Mouse (Mus musculus) G1E (cell line): ENCODE data around the gene CT030661.1. TPM values are rescaled to one million over a fixed set of nuclear protein-coding genes. Genes with fewer than 3 reads are reported as not detected.
"Not testable (repeated sequence)": the region's sequence is repeated elsewhere in the genome, so short reads cannot be mapped to it uniquely, and the experiment has no call there.

Source experiments
- ATAC-seq: 2 replicates; pipeline ENCODE4 v1.8.0; 2016; ENCODE audit warnings: mild to moderate bottlenecking; ENCODE audit not compliant: insufficient number of reproducible peaks, poor library complexity, low FRiP score, severe bottlenecking; ENCODE audit errors: extremely low read depth
- DNase-seq: peaks from one replicate; pipeline ENCODE4 v3.0.0; 2012; ENCODE audit warnings: low spot score
- H3K27me3 ChIP-seq: 2 replicates; pipeline ENCODE4 v1.6.1; 2012; ENCODE audit warnings: mild to moderate bottlenecking, low read length, inconsistent platforms; ENCODE audit not compliant: insufficient read depth
- H3K36me3 ChIP-seq: replicated peaks from 2 replicates; pipeline ENCODE3; 2012; ENCODE audit warnings: mild to moderate bottlenecking, inconsistent platforms
- H3K4me1 ChIP-seq: 2 replicates; pipeline ENCODE4 v1.6.1; 2012; ENCODE audit warnings: low read depth, low read length, inconsistent platforms, mixed read lengths; ENCODE audit not compliant: insufficient read depth
- H3K4me3 ChIP-seq: 2 replicates; pipeline ENCODE4 v1.5.1; 2012; ENCODE audit warnings: low read depth, mild to moderate bottlenecking, inconsistent platforms, low read length, moderate library complexity, mixed read lengths
- H3K9me3 ChIP-seq: replicated peaks from 2 replicates; pipeline ENCODE4 v1.6.1; 2012; ENCODE audit warnings: inconsistent platforms
- CTCF ChIP-seq: IDR thresholded peaks from 2 replicates; pipeline ENCODE4 v1.5.1; 2012; ENCODE audit warnings: low read depth, low read length, inconsistent platforms, mixed read lengths
- GATA1 ChIP-seq: IDR thresholded peaks from 2 replicates; pipeline ENCODE4 v1.6.1; 2012; ENCODE audit warnings: borderline replicate concordance, low read length, inconsistent platforms, mixed read lengths
- GATA2 ChIP-seq: IDR thresholded peaks from 2 replicates; pipeline ENCODE4 v1.6.1; 2012; ENCODE audit warnings: low read depth, low read length, inconsistent platforms, borderline replicate concordance
- POLR2AphosphoS5 ChIP-seq: IDR thresholded peaks from 2 replicates; pipeline ENCODE4 v1.6.1; 2012; ENCODE audit warnings: low read depth, low read length, inconsistent platforms; ENCODE audit not compliant: insufficient replicate concordance
- TAL1 ChIP-seq: conservative IDR thresholded peaks from 2 replicates; pipeline ENCODE4 v1.6.1; 2012; ENCODE audit warnings: low read depth, low read length, inconsistent platforms, mixed read lengths
- polyA plus RNA-seq: library from polyadenylated mRNA; stranded (reverse); fragments of >175 nt; gene quantifications from 2 replicates; pipeline ENCODE4 v1.2.3, GENCODE M21; 2012
- total RNA-seq, 2 experiments: library from RNA; stranded (forward) in 1 of 2; stranded (reverse) in 1 of 2; fragments of 200-1000 nt in 1 of 2; fragments of >200 nt in 1 of 2; fragmentation: Nextera tagmentation in 1 of 2; gene quantifications; 2 replicates each; pipeline ENCODE4 v1.2.3; 2014 to 2017

The CT030661.1 gene
- total RNA-seq (2014; fragmentation: Nextera tagmentation) (67.7 and 70.1 TPM in 2 replicates), total RNA-seq (2017) (44.0 and 51.3 TPM in 2 replicates), polyA plus RNA-seq (0.78 and 1.1 TPM in 2 replicates)

- not testable (repeated sequence) for H3K27me3 ChIP-seq, H3K4me1 ChIP-seq
Measured at GRCm38 (mm10) chr17:22314730-22315226, at the start of gene CT030661.1. TSS of gene CT030661.1 (minus strand) at chr17:22314837.

GRCm38 (mm10) chr17:22363895-22364294 is 49.3 kb upstream of the CT030661.1 start:
- Histone ChIP-seq H3K9me3 (peaks cover 18% of the 10 kb centered on the region), H3K36me3 (peaks cover 23% of the 10 kb centered on the region), H3K27me3 (no peaks in the 10 kb centered on the region), H3K4me1 (peaks cover 17% of the 10 kb centered on the region), H3K4me3 (no peak overlapping the region)
- no peak for DNase-seq
- no peak for ATAC-seq
- no peak for TF ChIP-seq GATA2
- TF ChIP-seq GATA1: no peak

More at GRCm38 (mm10) chr17:22314730-22315226, at the start of gene CT030661.1:
- DNase-seq (peak; percentile 47), ATAC-seq (peak; percentile 100)
- H3K9me3 ChIP-seq, H3K36me3 ChIP-seq: not testable (repeated sequence)
- peak within 1 kb of the TSS; percentile 69 for H3K4me3 ChIP-seq

- peak within 1 kb of the TSS; percentile 70 for H3K4me3 ChIP-seq
- H3K36me3 ChIP-seq: peaks cover 21% of the 10 kb centered on the region
- DNase-seq (peak; percentile 16), ATAC-seq (peak; percentile 96)
- not testable (repeated sequence) for H3K27me3 ChIP-seq
- H3K9me3 ChIP-seq: peaks cover 11% of the 10 kb centered on the region
- peaks cover 17% of the 10 kb centered on the region for H3K4me1 ChIP-seq
Measured at GRCm38 (mm10) chr17:22361101-22361781, 46.6 kb upstream of the CT030661.1 start, which contains the start of the genes Zfp944 and Zfp758. TSS of gene Zfp944 (minus strand) at chr17:22361400. TSS of gene Zfp758 (plus strand) at chr17:22361453.

GRCm38 (mm10) chr17:22360572-22360971 is 45.9 kb upstream of the CT030661.1 start:
- Histone ChIP-seq H3K9me3 (peaks cover 11% of the 10 kb centered on the region), H3K27me3 (no peaks in the 10 kb centered on the region), H3K4me3 (peak overlapping the region; percentile 70), H3K4me1 (peaks cover 17% of the 10 kb centered on the region), H3K36me3 (peaks cover 21% of the 10 kb centered on the region)
- peak; percentile 23 for DNase-seq
- TF ChIP-seq GATA2 (no peak), CTCF (no peak), POLR2AphosphoS5 (no peak), TAL1 (no peak), GATA1 (no peak)
- ATAC-seq: peak; percentile 18

GRCm38 (mm10) chr17:22352794-22353193 is 38.2 kb upstream of the CT030661.1 start:
- no peaks in the 10 kb centered on the region for H3K4me1 ChIP-seq
- no peaks in the 10 kb centered on the region for H3K9me3 ChIP-seq
- no peak overlapping the region for H3K4me3 ChIP-seq
- no peaks in the 10 kb centered on the region for H3K27me3 ChIP-seq
- H3K36me3 ChIP-seq: peaks cover 25% of the 10 kb centered on the region
- DNase-seq: peak; percentile 4
- ATAC-seq: peak; percentile 80
- no peak for TF ChIP-seq GATA1
- peak; percentile 54 for TF ChIP-seq CTCF
- no peak for TF ChIP-seq GATA2

- not testable (repeated sequence) for H3K9me3 ChIP-seq, DNase-seq, ATAC-seq, H3K36me3 ChIP-seq, H3K4me3 ChIP-seq, H3K27me3 ChIP-seq, H3K4me1 ChIP-seq
Measured at GRCm38 (mm10) chr17:22315247-22315646, 610 bp upstream of the CT030661.1 start.

GRCm38 (mm10) chr17:22314219-22314618 is 418 bp downstream of the CT030661.1 start:
- peak overlapping the region; percentile 27; the same call in 1 of the 2 replicates for H3K4me3 ChIP-seq
- ATAC-seq, H3K9me3 ChIP-seq, H3K36me3 ChIP-seq, H3K4me1 ChIP-seq, DNase-seq, H3K27me3 ChIP-seq: not testable (repeated sequence)

Other genes with a start within 250 kb of the CT030661.1 start
- gene Zfp947, start 148.6 kb downstream of the CT030661.1 start, total RNA-seq (2014; fragmentation: Nextera tagmentation): 2.6 and 3.4 TPM in 2 replicates
- gene Zfp947, start 148.6 kb downstream of the CT030661.1 start, total RNA-seq (2017): 5.4 and 5.5 TPM in 2 replicates
- gene Zfp947, start 148.6 kb downstream of the CT030661.1 start, polyA plus RNA-seq: 0.08 and 0.23 TPM in 2 replicates
- 24.9 and 29.2 TPM in 2 replicates for gene Zfp994, start 89.2 kb downstream of the CT030661.1 start, total RNA-seq (2014; fragmentation: Nextera tagmentation)
- 15.5 and 18.2 TPM in 2 replicates for gene Zfp994, start 89.2 kb downstream of the CT030661.1 start, total RNA-seq (2017)
- 0.25 and 0.33 TPM in 2 replicates for gene Zfp994, start 89.2 kb downstream of the CT030661.1 start, polyA plus RNA-seq
- 23.7 and 33.4 TPM in 2 replicates for gene Zfp944, start 46.6 kb upstream of the CT030661.1 start, total RNA-seq (2014; fragmentation: Nextera tagmentation)
- gene Zfp944, start 46.6 kb upstream of the CT030661.1 start, total RNA-seq (2017): 19.7 and 21.6 TPM in 2 replicates
- 1.0 and 1.1 TPM in 2 replicates for gene Zfp944, start 46.6 kb upstream of the CT030661.1 start, polyA plus RNA-seq
- gene Zfp758, start 46.6 kb upstream of the CT030661.1 start, total RNA-seq (2014; fragmentation: Nextera tagmentation): 18.5 and 27.5 TPM in 2 replicates
- 20.6 and 23.3 TPM in 2 replicates for gene Zfp758, start 46.6 kb upstream of the CT030661.1 start, total RNA-seq (2017)
- 0.09 and 0.23 TPM in 2 replicates for gene Zfp758, start 46.6 kb upstream of the CT030661.1 start, polyA plus RNA-seq
- gene Zfp946, start 109.4 kb upstream of the CT030661.1 start, total RNA-seq (2014; fragmentation: Nextera tagmentation): 28.9 and 30.5 TPM in 2 replicates
- 5.0 and 7.5 TPM in 2 replicates for gene Zfp946, start 109.4 kb upstream of the CT030661.1 start, total RNA-seq (2017)
- gene Zfp946, start 109.4 kb upstream of the CT030661.1 start, polyA plus RNA-seq: 2.0 and 2.6 TPM in 2 replicates